Mouse (Mus musculus) A20 (cell line): Measurements from ENCODE around the gene Fnbp1.
A peak's percentile ranks its signal among the peaks of the same experiment; 100 is the strongest.

ENCODE experiments used
- DNase-seq: peaks from one replicate; pipeline ENCODE4 v3.0.0-alpha.2; 2011; ENCODE audit warnings: low read depth, low spot score

Gene Fnbp1

DNA sequence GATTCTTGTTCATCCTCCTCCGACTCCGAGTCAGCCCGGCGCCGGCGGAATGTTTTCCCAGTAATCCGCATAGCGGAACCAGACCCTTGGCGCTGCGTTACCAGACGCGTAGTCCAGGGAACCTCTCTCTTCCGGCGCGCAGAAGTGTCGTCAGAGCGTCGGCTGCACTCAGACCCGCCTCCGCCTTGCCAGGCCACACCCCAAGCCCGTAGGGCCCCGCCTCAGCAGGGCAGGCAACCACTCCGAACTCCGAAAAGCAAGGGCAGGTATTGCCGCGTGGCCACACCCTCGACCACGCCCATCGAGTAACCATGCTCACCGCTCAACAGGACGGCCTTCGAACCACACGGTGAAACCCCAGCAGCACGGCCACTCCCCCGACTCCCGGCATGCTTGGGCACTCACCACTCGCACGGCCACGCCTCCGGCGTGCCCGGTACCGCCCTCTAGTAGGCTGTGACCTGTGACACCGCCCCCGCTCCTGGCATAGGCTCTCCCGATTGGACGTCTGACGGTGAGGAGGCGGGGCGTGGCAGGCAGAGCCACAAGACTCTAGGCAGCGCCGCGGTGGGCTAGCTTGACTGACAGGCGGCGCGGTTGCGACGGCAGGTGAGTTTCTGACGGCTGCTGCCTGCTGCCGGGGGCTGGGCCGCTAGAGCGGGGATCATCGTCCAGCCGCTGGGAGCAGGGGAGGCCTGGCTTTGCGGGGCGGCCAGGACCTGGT lies 159.9 kb downstream of the Fnbp1 start, which contains the start of the genes BC005624 and Usp20:
BC005624 (minus strand) TSS at position 412 of the 724 bp plus-strand sequence.
Usp20 (plus strand) TSS at position 490 of the 724 bp plus-strand sequence.
- DNase-seq = peak; percentile 100
